Mouse (Mus musculus): ENCODE data around the gene Ralgps1. TPM values are rescaled to one million over a fixed set of nuclear protein-coding genes. Genes with fewer than 3 reads are reported as not detected.

The Ralgps1 gene
- 4.6 and 5.0 TPM in 2 replicates for polyA plus RNA-seq (2014; fragmentation: Nextera tagmentation; extraction: Ambion mirVana)

- Histone ChIP-seq H3K36me3 (ENCODE audit: control insufficient read depth, insufficient read depth, low read length) (no peaks in the 10 kb centered on the region), H3K4me2 (ENCODE audit: low read depth, severe bottlenecking) (peak within 1 kb of the TSS; percentile 72), H3K27me3 (ENCODE audit: control insufficient read depth, insufficient read depth, low read length) (no peaks in the 10 kb centered on the region), H3K4me3 (ENCODE audit: low read depth, low read length) (peak within 1 kb of the TSS; percentile 63), H3K4me1 (ENCODE audit: control insufficient read depth, insufficient read depth, low read length) (0 out of 2 replicates have a peak, but pooled peaks cover 3% of the 10 kb centered on the region), H3K27ac (replicated peaks; ENCODE audit: low read depth, low read length) (peak within 1 kb of the TSS; percentile 38; the same call in 1 of the 2 replicates), H3K9ac (ENCODE audit: low read length) (0 out of 2 replicates have a peak within 1 kb of the TSS, but pooled peaks have one; percentile 45), H3K9me3 (ENCODE audit: control insufficient read depth, low read length) (no peaks in the 10 kb centered on the region)
- DNase-seq (ENCODE audit: low spot score) (peak; percentile 97), ATAC-seq (ENCODE audit: insufficient number of reproducible peaks, low FRiP score, low TSS enrichment, low read depth) (peak; percentile 98)
- WGBS = 0% methylated on average over 47 of the region's 74 CpGs
Observed at GRCm38 (mm10) chr2:33370777-33371647, at the start of gene Ralgps1. Ralgps1 (minus strand) TSS chr2:33371486.

GRCm38 (mm10) chr2:33417454-33417853, 46.2 kb upstream of the Ralgps1 start:
- Histone ChIP-seq H3K4me1 (ENCODE audit: control insufficient read depth, insufficient read depth, low read length) (no peaks in the 10 kb centered on the region), H3K9ac (ENCODE audit: low read length) (no peak overlapping the region), H3K9me3 (ENCODE audit: control insufficient read depth, low read length) (no peaks in the 10 kb centered on the region), H3K4me3 (ENCODE audit: low read depth, low read length) (no peak overlapping the region), H3K27ac (replicated peaks; ENCODE audit: low read depth, low read length) (no peak overlapping the region), H3K4me2 (ENCODE audit: low read depth, severe bottlenecking) (no peak overlapping the region), H3K36me3 (ENCODE audit: control insufficient read depth, insufficient read depth, low read length) (no peaks in the 10 kb centered on the region), H3K27me3 (ENCODE audit: control insufficient read depth, insufficient read depth, low read length) (no peaks in the 10 kb centered on the region)
- DNase-seq (ENCODE audit: low spot score) (no peak), ATAC-seq (ENCODE audit: insufficient number of reproducible peaks, low FRiP score, low TSS enrichment, low read depth) (no peak)
- 67% methylated on average over 4 of the region's 4 CpGs for WGBS

DNA sequence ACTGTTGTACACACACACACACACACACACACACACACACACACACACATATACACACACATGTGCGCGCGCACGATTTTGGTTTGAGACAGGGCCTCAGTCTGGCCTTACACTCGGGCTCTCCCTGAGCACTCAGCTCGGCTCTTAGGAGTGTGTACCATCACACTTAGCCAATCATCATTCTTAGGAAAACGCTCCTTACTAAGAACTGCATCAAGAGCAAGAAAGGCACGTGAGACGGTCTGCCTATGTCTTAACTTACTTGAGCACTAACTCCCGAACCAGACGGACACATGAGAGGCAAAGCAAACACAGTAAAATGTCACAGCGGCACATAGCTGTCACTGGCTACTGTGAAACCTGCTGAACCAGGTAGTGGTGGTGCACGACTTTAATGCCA, 42.7 kb upstream of the Ralgps1 start:
- H3K9me3 ChIP-seq (ENCODE audit: control insufficient read depth, low read length) = no peaks in the 10 kb centered on the region
- 93% methylated on average over 13 of the region's 13 CpGs for WGBS
- H3K36me3 ChIP-seq (ENCODE audit: control insufficient read depth, insufficient read depth, low read length) = peaks cover 7% of the 10 kb centered on the region
- H3K4me3 ChIP-seq (ENCODE audit: low read depth, low read length) = no peak overlapping the region
- H3K27ac ChIP-seq (replicated peaks; ENCODE audit: low read depth, low read length) = no peak overlapping the region
- no peaks in the 10 kb centered on the region for H3K4me1 ChIP-seq (ENCODE audit: control insufficient read depth, insufficient read depth, low read length)
- H3K9ac ChIP-seq (ENCODE audit: low read length) = no peak overlapping the region
- no peaks in the 10 kb centered on the region for H3K27me3 ChIP-seq (ENCODE audit: control insufficient read depth, insufficient read depth, low read length)
- DNase-seq (ENCODE audit: low spot score) (no peak), ATAC-seq (ENCODE audit: insufficient number of reproducible peaks, low FRiP score, low TSS enrichment, low read depth) (no peak)
- H3K4me2 ChIP-seq (ENCODE audit: low read depth, severe bottlenecking) = no peak overlapping the region

GRCm38 (mm10) chr2:33412111-33412510, 40.8 kb upstream of the Ralgps1 start:
- peaks cover 7% of the 10 kb centered on the region for H3K36me3 ChIP-seq (ENCODE audit: control insufficient read depth, insufficient read depth, low read length)
- 86% methylated on average over 14 of the region's 14 CpGs for WGBS
- no peak for DNase-seq (ENCODE audit: low spot score)

GRCm38 (mm10) chr2:33403511-33404003, 32.3 kb upstream of the Ralgps1 start:
- Histone ChIP-seq H3K27me3 (ENCODE audit: control insufficient read depth, insufficient read depth, low read length) (no peaks in the 10 kb centered on the region), H3K9me3 (ENCODE audit: control insufficient read depth, low read length) (no peaks in the 10 kb centered on the region), H3K4me2 (ENCODE audit: low read depth, severe bottlenecking) (no peak overlapping the region), H3K4me3 (ENCODE audit: low read depth, low read length) (no peak overlapping the region), H3K36me3 (ENCODE audit: control insufficient read depth, insufficient read depth, low read length) (no peaks in the 10 kb centered on the region), H3K9ac (ENCODE audit: low read length) (no peak overlapping the region), H3K4me1 (ENCODE audit: control insufficient read depth, insufficient read depth, low read length) (no peaks in the 10 kb centered on the region), H3K27ac (replicated peaks; ENCODE audit: low read depth, low read length) (no peak overlapping the region)
- no peak for DNase-seq (ENCODE audit: low spot score)
- WGBS = 76% methylated on average over 4 of the region's 4 CpGs
- no peak for ATAC-seq (ENCODE audit: insufficient number of reproducible peaks, low FRiP score, low TSS enrichment, low read depth)

More at GRCm38 (mm10) chr2:33412111-33412510, 40.8 kb upstream of the Ralgps1 start:
- no peak overlapping the region for H3K27ac ChIP-seq (replicated peaks; ENCODE audit: low read depth, low read length)
- H3K9ac ChIP-seq (ENCODE audit: low read length) = no peak overlapping the region
- no peak overlapping the region for H3K4me3 ChIP-seq (ENCODE audit: low read depth, low read length)
- ATAC-seq (ENCODE audit: insufficient number of reproducible peaks, low FRiP score, low TSS enrichment, low read depth) = no peak
- no peaks in the 10 kb centered on the region for H3K9me3 ChIP-seq (ENCODE audit: control insufficient read depth, low read length)
- no peak overlapping the region for H3K4me2 ChIP-seq (ENCODE audit: low read depth, severe bottlenecking)
- no peaks in the 10 kb centered on the region for H3K4me1 ChIP-seq (ENCODE audit: control insufficient read depth, insufficient read depth, low read length)
- no peaks in the 10 kb centered on the region for H3K27me3 ChIP-seq (ENCODE audit: control insufficient read depth, insufficient read depth, low read length)

GRCm38 (mm10) chr2:33402638-33403037, 31.4 kb upstream of the Ralgps1 start:
- no peak overlapping the region for H3K27ac ChIP-seq (replicated peaks; ENCODE audit: low read depth, low read length)
- H3K4me3 ChIP-seq (ENCODE audit: low read depth, low read length) = no peak overlapping the region
- ATAC-seq (ENCODE audit: insufficient number of reproducible peaks, low FRiP score, low TSS enrichment, low read depth) (no peak), DNase-seq (ENCODE audit: low spot score) (no peak)
- H3K4me2 ChIP-seq (ENCODE audit: low read depth, severe bottlenecking) = no peak overlapping the region
- no peaks in the 10 kb centered on the region for H3K4me1 ChIP-seq (ENCODE audit: control insufficient read depth, insufficient read depth, low read length)
- H3K9ac ChIP-seq (ENCODE audit: low read length) = no peak overlapping the region
- no peaks in the 10 kb centered on the region for H3K9me3 ChIP-seq (ENCODE audit: control insufficient read depth, low read length)
- WGBS = 60% methylated on average over 5 of the region's 5 CpGs
- no peaks in the 10 kb centered on the region for H3K27me3 ChIP-seq (ENCODE audit: control insufficient read depth, insufficient read depth, low read length)
- H3K36me3 ChIP-seq (ENCODE audit: control insufficient read depth, insufficient read depth, low read length) = no peaks in the 10 kb centered on the region

GRCm38 (mm10) chr2:33402236-33402635, 30.9 kb upstream of the Ralgps1 start:
- peak; percentile 78 for DNase-seq (ENCODE audit: low spot score)
- H3K27ac ChIP-seq (replicated peaks; ENCODE audit: low read depth, low read length) = no peak overlapping the region
- H3K4me2 ChIP-seq (ENCODE audit: low read depth, severe bottlenecking) = no peak overlapping the region
- no peaks in the 10 kb centered on the region for H3K4me1 ChIP-seq (ENCODE audit: control insufficient read depth, insufficient read depth, low read length)
- H3K9me3 ChIP-seq (ENCODE audit: control insufficient read depth, low read length) = no peaks in the 10 kb centered on the region
- no peak for ATAC-seq (ENCODE audit: insufficient number of reproducible peaks, low FRiP score, low TSS enrichment, low read depth)
- H3K27me3 ChIP-seq (ENCODE audit: control insufficient read depth, insufficient read depth, low read length) = no peaks in the 10 kb centered on the region
- WGBS = 36% methylated on average over 7 of the region's 7 CpGs
- H3K36me3 ChIP-seq (ENCODE audit: control insufficient read depth, insufficient read depth, low read length) = no peaks in the 10 kb centered on the region
- H3K9ac ChIP-seq (ENCODE audit: low read length) = no peak overlapping the region
- no peak overlapping the region for H3K4me3 ChIP-seq (ENCODE audit: low read depth, low read length)

DNA sequence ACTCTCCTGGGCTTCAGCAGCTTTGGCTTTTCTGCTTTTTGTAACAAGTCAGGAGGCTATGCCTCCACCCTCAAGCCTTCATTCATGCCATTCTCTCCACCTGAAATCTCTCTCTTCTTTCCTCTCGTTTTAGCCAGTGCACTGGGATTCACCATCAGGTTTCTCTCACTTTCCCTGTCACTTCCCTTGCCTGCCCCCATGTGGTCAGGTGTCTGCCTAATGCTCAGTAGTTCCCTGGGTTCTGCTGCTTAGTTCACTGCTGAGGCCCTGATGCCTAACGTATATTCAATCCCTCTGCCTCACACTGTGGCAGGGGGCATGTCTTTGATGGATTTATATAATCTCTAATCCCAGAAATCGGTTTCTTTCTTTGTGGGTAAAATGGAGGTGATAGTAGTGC, 29.9 kb upstream of the Ralgps1 start:
- Histone ChIP-seq H3K27ac (replicated peaks; ENCODE audit: low read depth, low read length) (no peak overlapping the region), H3K27me3 (ENCODE audit: control insufficient read depth, insufficient read depth, low read length) (no peaks in the 10 kb centered on the region), H3K4me3 (ENCODE audit: low read depth, low read length) (no peak overlapping the region), H3K9ac (ENCODE audit: low read length) (no peak overlapping the region), H3K36me3 (ENCODE audit: control insufficient read depth, insufficient read depth, low read length) (no peaks in the 10 kb centered on the region), H3K4me1 (ENCODE audit: control insufficient read depth, insufficient read depth, low read length) (no peaks in the 10 kb centered on the region), H3K4me2 (ENCODE audit: low read depth, severe bottlenecking) (no peak overlapping the region), H3K9me3 (ENCODE audit: control insufficient read depth, low read length) (no peaks in the 10 kb centered on the region)
- ATAC-seq (ENCODE audit: insufficient number of reproducible peaks, low FRiP score, low TSS enrichment, low read depth) (no peak), DNase-seq (ENCODE audit: low spot score) (no peak)
- WGBS = 36% methylated on average over 3 of the region's 3 CpGs
